Mouse (Mus musculus): ENCODE data around the gene Irs2. TPM values are rescaled to one million over a fixed set of nuclear protein-coding genes. Genes with fewer than 3 reads are reported as not detected.

Irs2 gene
- total RNA-seq, 2 experiments from 2014 or later = 15.8 to 16.5 TPM

DNA sequence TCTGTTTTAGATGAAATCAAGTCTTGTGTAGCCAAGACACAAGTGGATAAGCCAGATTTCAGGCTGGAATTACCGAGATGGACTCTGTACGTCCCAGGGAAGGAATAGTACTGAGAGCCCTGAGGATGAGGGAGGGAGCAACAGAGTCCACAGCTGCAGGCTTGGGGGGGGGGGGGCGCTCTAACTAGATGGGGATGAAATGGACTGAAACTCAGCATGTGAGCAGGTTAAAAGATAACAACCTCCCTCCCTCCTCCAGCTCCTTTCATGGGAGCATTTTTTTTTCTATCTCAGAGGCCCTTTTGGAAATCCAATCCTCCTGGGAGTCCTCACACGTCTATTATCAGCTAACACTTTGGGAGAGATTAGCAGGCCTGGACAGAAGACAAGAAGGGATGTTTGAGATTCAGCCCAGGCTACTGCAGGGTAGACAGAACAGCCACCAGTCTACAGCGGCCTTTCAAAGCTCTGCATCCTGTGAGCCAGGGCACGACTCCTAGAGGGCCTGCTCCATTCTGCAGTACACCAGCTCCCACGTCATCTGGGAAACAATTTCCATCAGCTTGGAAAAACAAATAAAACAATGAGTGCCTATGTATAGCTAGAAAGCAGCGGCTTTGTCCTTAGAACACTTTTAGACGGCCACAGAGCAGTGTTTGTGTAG lies 50.8 kb downstream of the Irs2 start:
- no peak for DNase-seq (ENCODE audit: low spot score in 2 of 2)

DNA sequence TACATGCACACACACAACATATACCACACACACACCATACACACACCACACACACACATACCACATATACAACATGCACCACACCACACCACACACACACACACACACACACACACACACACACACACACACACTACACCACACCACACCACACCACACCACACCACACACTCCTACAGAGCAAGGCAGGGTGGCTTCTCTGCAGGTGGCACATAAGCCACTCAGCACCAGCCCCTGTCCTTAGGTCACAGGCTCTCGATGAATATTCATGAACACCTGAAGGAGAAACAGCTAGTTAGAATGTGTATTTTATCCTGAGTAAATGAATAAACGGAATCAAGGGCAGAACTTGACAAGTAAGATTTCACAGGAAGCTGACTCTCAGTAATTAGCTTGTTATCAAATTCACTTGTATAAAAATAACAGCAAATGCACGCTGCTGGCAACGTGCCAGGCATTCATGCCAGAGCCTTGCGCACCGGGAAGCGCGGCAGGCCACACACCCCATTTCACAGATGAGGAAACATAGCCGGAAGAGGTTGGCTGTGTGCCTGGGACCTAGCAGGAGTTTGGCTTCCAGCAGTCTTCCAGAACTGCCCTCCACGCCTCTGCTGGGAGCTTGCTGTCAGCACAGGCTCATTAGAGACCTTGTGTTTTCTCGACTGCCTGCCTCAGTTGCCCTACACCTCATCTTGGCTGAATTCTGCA lies 54.8 kb downstream of the Irs2 start:
- peak; percentile 41 to 65 for DNase-seq (ENCODE audit: low spot score in 2 of 2)

DNA sequence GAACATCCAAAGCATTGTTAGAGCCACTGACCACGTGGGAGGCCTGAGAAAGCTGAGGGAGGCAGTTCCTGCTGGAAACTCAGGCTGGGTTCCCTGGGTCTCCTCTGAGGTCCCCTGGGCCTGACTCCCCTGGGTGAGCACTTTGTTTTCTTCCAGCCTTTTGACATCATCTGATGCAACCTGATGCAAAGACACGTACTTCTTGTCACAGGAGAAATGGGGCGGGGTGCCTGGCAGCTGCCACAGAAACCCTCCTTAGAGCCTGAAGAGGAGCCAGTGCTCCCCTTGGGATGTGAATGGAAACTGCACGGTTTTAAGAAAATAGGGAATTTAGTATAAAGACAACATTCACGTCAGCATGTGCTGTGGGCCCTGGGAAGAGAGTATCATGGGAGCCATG lies 55.6 kb downstream of the Irs2 start:
- DNase-seq (ENCODE audit: low spot score in 2 of 2) = no peak

DNA sequence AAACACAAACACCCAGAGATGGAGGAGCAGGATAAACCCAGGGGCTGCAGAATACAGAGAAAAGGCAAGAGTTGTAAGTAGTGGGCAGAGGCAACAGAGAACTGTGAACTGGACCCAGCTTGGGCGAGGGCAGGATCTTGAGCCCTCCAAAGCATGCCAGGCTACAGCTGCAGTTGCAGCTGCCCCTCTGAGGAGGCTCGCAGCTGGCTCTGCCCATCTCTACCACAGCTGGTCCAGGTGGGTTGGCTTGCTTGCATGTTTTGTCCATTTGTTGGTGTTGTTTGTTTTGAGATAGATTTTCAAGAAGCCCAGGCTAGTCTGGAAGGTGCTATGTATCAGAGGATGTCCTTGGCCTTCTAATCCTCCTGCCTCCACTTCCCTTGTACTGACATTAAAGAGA lies 56.0 kb downstream of the Irs2 start:
- peak in 1 of 2 experiments; percentile 23 for DNase-seq (ENCODE audit: low spot score in 2 of 2)

DNA sequence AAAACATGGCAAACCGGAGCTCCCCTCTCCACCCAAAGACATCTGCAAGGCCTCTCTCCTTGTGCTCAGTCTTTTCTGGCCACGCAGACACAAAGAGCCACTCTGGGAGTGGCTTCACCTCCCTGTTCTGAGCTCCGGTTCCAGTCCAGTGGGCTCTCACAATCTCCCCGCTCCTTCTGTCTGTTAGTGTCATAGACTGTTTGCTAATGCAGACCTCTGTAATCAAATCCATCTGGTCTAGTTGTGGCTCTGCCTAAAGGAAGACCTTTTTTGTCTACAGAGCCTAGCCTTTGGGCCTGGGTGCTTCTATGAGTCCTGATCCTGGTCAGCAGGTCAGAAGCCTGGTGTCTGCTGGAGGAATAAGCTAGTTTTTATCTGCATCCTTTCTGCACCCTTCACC lies 56.7 kb downstream of the Irs2 start:
- no peak for DNase-seq (ENCODE audit: low spot score in 2 of 2)

DNA sequence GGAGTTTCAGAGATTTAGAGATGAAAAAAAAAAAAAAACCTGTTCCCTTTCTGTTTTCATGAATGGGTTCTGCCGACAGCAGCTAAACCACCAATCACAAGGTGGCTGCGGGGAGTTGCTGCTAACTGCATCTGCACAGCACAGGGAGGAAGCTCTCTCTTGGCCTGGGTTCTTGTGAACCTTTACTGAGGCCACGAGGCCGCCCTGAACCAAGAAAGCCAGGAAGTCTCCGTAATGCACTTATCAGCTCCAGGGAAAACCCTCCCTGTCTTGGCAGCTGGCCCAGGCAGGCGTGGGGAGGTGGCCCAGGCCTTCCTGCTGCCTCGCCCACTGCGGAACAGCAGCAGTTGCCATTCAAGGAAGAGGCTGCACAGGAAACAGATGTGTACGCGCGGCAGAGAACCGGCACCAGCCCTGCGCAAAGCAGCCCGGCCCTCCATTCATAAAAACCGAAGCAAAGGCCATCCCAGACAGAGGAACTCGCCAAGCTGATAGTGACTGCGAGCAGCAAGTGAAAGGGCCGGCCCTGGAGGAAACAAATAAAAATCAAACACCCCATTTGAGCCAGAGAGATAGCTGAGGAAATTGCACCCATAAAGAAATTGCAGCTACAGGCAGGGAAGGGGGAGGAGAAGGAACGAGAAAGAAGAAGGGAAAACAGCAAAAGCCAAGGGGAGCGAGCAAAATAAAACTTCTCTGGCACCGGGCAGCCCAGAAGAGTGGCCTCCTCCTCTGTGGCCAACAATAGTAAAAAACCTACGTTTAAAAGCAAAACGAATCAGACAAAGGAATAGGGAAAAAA lies 62.1 kb downstream of the Irs2 start:
- DNase-seq (ENCODE audit: low spot score in 2 of 2) = peak; percentile 90 to 93

DNA sequence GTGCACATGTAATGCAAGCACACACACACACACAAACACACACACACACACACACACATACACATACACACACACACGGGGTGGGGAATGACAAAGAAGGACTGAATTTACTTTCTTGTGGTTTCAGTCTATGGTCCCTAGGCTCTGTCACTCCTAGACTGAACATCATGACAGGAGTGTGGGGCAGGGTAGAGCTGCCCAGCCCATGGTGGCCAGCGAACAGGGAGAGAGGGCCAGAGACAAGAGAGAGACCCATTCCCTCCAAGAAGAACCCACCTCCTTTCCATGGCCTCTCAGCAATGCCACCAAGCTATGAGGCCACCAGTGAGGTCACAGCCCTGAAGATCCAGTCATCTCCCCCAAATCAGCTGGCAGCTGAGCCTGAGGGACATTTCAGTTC lies 62.8 kb downstream of the Irs2 start:
- DNase-seq (ENCODE audit: low spot score in 2 of 2) = no peak

DNA sequence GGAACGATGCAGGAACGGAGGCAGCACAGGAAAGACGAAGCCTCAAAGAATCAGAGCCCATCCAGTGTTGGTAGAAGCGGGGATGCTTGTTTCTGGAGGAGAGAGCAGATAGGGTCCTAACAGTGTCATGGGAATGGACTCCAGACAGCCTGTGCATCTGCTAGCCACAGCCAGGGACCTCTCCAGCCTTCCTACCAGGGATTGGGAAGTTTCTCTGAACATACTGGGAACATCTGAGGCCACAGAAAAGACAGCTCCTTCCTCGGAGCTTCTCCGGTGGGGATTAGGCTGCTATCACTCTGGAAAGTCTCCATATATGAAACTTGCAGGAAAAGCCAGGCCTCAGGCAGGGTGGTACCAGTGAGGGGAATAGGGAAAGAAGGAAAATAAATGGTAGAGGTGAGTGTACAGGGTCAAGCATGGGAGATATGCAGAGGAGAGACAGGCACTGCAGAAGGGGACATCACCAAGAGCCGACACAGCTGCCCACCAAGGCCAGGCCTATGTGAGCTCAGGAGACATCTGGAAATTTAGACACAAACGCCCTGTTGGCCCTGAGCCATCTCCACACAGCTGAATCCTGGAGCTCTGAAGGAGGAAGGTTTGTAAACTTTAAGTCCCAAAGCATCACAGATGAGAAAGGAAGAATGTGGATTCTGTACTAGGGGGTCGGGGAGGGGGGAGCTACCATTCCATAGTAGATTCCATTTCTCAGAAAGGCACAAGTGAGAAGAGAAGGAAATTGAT lies 64.8 kb downstream of the Irs2 start:
- peak; percentile 52 to 71 for DNase-seq (ENCODE audit: low spot score in 2 of 2)

DNA sequence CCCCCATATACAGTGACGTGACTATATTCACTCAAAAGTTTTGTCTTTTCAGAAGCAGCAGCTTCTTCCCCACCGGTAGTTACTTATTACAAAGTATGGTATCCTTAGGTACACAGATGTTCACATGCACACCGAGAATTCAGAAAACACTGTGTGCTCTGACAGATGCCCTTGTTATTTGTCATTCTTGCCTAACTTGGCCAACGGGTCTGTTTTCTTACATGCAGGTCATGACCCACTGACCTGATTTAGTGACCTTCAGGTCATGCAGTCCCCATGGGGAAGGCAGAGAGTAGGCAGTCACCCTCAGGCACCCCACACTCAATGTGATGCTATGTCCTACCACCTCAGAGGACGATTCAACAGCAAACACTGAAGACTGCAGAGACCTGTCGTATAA lies 68.4 kb downstream of the Irs2 start:
- DNase-seq (ENCODE audit: low spot score in 2 of 2) = no peak

DNA sequence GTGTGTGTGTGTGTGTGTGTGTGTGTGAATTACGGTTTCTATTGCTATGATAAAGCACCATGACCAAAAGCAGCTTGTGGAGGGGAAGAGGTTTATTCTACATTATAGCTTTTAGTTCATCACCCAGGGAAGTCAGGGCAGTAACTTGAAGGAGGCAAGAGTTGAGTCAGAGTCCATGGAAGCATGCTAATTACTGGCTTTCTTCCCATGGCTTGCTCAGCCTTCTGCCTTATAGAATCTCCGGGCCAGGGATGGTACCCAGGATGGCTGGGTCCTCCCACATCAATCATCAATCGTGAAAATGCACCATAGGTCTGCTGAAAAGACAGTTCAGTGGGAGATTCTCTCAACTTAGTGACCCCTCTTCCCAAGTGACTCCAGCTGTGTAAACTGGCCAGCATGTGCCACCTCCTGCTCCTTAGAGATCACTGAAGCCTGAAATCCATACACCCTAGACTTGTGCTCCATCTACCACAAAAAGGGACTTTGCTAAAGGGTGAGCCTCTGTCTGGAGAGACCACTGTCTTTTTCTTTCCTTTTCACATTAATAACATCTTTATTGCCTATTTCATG lies 69.0 kb downstream of the Irs2 start:
- DNase-seq (ENCODE audit: low spot score in 2 of 2) = no peak

DNA sequence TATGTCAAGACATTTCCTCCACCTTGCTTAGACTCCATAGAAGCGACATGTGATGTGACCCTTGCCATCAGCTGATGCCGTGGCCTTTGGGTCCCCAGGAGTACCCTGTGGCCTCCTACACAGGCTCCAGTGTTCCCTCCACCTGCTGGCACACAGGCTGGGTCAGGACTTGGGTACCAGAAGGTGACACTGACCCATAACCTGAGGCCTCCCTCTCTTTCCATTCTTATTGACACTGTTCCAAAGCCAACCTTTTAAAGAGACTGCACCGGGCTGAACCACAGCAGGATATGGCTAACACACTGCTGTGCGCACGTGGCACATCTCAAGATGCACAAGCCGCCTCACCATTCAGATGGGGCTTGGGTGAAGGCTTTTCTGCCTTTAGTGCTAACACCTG lies 70.0 kb downstream of the Irs2 start:
- no peak for DNase-seq (ENCODE audit: low spot score in 2 of 2)

DNA sequence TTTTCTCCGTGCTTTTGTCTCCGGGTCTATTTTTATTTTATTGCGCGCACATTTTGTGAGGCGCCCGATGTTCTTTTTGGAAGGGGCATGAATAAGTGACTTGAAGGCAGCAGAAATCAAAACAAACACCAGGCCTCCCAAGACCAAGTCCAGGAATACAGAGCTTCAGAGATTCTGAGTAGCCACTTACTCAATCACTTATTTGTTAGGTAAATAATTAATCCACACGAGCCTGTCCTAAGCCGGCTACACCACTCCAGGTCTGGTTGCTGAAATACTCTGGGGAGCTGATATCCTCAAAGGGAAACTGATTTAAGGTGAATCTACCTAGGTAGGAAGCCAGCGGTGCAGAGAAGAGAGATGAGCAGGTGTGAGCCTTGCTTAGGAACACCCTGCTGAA lies 71.6 kb downstream of the Irs2 start:
- DNase-seq (ENCODE audit: low spot score in 2 of 2) = no peak

DNA sequence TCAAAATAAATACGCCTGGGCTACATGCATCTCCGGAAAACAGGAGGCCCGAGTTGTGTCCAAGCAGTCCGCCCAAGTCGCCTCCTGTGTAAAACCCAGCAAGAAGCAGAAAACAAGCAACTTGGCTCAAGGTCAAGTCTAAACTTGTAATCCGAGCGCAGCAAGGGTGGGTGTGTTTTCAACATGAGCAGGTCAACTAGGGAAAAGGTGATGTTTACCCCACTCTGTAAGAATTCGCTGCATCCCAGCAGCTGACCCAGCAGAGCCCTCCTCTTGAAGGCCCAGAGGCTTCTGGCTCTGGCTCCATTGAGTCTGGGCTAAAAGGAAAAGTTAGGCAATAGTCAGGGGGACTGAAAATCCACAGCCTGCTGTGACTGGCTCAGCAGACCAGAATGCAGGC lies 73.0 kb downstream of the Irs2 start:
- no peak for DNase-seq (ENCODE audit: low spot score in 2 of 2)
